Mouse (Mus musculus): ENCODE data around the gene Rita1.

The Rita1 gene

GRCm38 (mm10) chr5:120635633-120636032, 23.2 kb upstream of the Rita1 start:
- ChIA-PET POLR2A (interaction anchor here in 2 of 4 experiments (0.8 to 2.5 kb wide), 5 partner anchors 10 to 125 kb away, joined by 3 to 10 read pairs (median 3); no protein-coding TSS in a partner anchor), CTCF (interaction anchor here (0.6 to 9.3 kb wide), 10 partner anchors 12 to 222 kb away, joined by 3 to 93 read pairs (median 4); partner anchors contain the start of gene Rasal1 (in 1 of the 4))

- ChIA-PET POLR2A (interaction anchor here in 3 of 4 experiments (0.6 to 2.5 kb wide), 5 partner anchors 9 to 98 kb away, joined by 3 to 10 read pairs (median 3); partner anchors contain the start of genes Ddx54 (in 1 of the 3) and Rita1 (in 1 of the 3)), CTCF (interaction anchor here (0.5 to 9.3 kb wide), 11 partner anchors 9 to 160 kb away, joined by 3 to 93 read pairs (median 5); partner anchors contain the start of gene Oas1e (in 1 of the 4))
Observed at GRCm38 (mm10) chr5:120634860-120635259, 22.5 kb upstream of the Rita1 start.

GRCm38 (mm10) chr5:120634131-120634530, 21.7 kb upstream of the Rita1 start, which contains the start of gene Cfap73:
Gene Cfap73 (minus strand): TSS chr5:120634235.
- ChIA-PET POLR2A (interaction anchor here in 3 of 4 experiments (0.7 to 2.5 kb wide), 6 partner anchors 8 to 37 kb away, joined by 3 to 10 read pairs (median 4); partner anchors contain the start of genes Ddx54 (in 1 of the 3) and Rita1 (in 1 of the 3)), CTCF (interaction anchor here in 3 of 4 experiments (0.5 to 9.3 kb wide), 11 partner anchors 9 to 161 kb away, joined by 3 to 93 read pairs (median 5); partner anchors contain the start of genes Oas1e (in 1 of the 3) and Tpcn1 (in 1 of the 3))

- POLR2A ChIA-PET, result interaction anchor here in 2 of 4 experiments (0.7 to 3.0 kb wide), 22 partner anchors 10 to 136 kb away, joined by 3 to 24 read pairs (median 4); no protein-coding TSS in a partner anchor
- CTCF ChIA-PET, result interaction anchor here (0.6 to 9.3 kb wide), 32 partner anchors 10 to 1072 kb away, joined by 3 to 93 read pairs (median 4); partner anchors contain the start of gene Rasal1 (in 1 of the 4)
Observed at GRCm38 (mm10) chr5:120631892-120632291, 19.5 kb upstream of the Rita1 start.

GRCm38 (mm10) chr5:120631128-120631527, 18.7 kb upstream of the Rita1 start:
- CTCF ChIA-PET, result interaction anchor here (0.6 to 9.3 kb wide), 19 partner anchors 9 to 191 kb away, joined by 3 to 93 read pairs (median 4); partner anchors contain the start of gene Rasal1 (in 1 of the 4)
- POLR2A ChIA-PET, result interaction anchor here in 2 of 4 experiments (0.9 to 3.0 kb wide), 17 partner anchors 10 to 137 kb away, joined by 3 to 24 read pairs (median 4); no protein-coding TSS in a partner anchor

GRCm38 (mm10) chr5:120628624-120629023, 16.2 kb upstream of the Rita1 start:
- POLR2A ChIA-PET, result interaction anchor here in 1 of 4 experiments (1.3 to 2.7 kb wide), 2 partner anchors 12 to 15 kb away, joined by 3 to 16 read pairs; no protein-coding TSS in a partner anchor
- CTCF ChIA-PET, result interaction anchor here in 2 of 4 experiments (0.7 to 9.3 kb wide), 4 partner anchors 8 to 86 kb away, joined by 3 to 93 read pairs (median 31); no protein-coding TSS in a partner anchor

GRCm38 (mm10) chr5:120627515-120628300, 15.3 kb upstream of the Rita1 start:
- ChIA-PET CTCF (interaction anchor here in 3 of 4 experiments (0.7 to 9.3 kb wide), 8 partner anchors 9 to 135 kb away, joined by 3 to 55 read pairs (median 6); partner anchors contain the start of gene Rasal1 (in 2 of the 3)), POLR2A (interaction anchor here in 3 of 4 experiments (0.5 to 2.7 kb wide), 16 partner anchors 9 to 154 kb away, joined by 3 to 16 read pairs (median 4); partner anchors contain the start of genes Rasal1 (in 1 of the 3) and Tpcn1 (in 1 of the 3))

GRCm38 (mm10) chr5:120626399-120626798, 14.0 kb upstream of the Rita1 start:
- ChIA-PET POLR2A (interaction anchor here (0.6 to 2.7 kb wide), 39 partner anchors 7 to 366 kb away, joined by 3 to 16 read pairs (median 3); partner anchors contain the start of genes Tpcn1 (in 2 of the 4), Iqcd (in 1 of the 4), Oas1c (in 1 of the 4) and Plbd2 (in 1 of the 4)), CTCF (interaction anchor here (0.5 to 9.3 kb wide), 39 partner anchors 7 to 1817 kb away, joined by 3 to 55 read pairs (median 4); partner anchors contain the start of gene Rasal1 (in 2 of the 4))

- POLR2A ChIA-PET, result interaction anchor here in 1 of 4 experiments (0.8 to 1.2 kb wide), 5 partner anchors 9 to 111 kb away, joined by 3 to 6 read pairs (median 3); no protein-coding TSS in a partner anchor
Observed at GRCm38 (mm10) chr5:120624427-120624826, 12.0 kb upstream of the Rita1 start.

GRCm38 (mm10) chr5:120622198-120622851, 9.9 kb upstream of the Rita1 start:
- POLR2A ChIA-PET, result interaction anchor here in 3 of 4 experiments (0.7 to 4.8 kb wide), 18 partner anchors 9 to 321 kb away, joined by 3 to 32 read pairs (median 4); partner anchors contain the start of gene Rasal1 (in 1 of the 3)
- CTCF ChIA-PET, result interaction anchor here (0.5 to 8.6 kb wide), 24 partner anchors 9 to 194 kb away, joined by 3 to 214 read pairs (median 8); partner anchors contain the start of genes Rasal1 (in 3 of the 4) and Cfap73 (in 2 of the 4)

More at GRCm38 (mm10) chr5:120624427-120624826, 12.0 kb upstream of the Rita1 start:
- CTCF ChIA-PET, result interaction anchor here in 2 of 4 experiments (1.0 to 2.3 kb wide), 3 partner anchors 9 to 25 kb away, joined by 3 to 12 read pairs (median 3); no protein-coding TSS in a partner anchor

GRCm38 (mm10) chr5:120621846-120622197, 9.4 kb upstream of the Rita1 start:
- CTCF ChIA-PET, result interaction anchor here (0.5 to 8.6 kb wide), 39 partner anchors 8 to 285 kb away, joined by 3 to 214 read pairs (median 7); partner anchors contain the start of genes Rasal1 (in 3 of the 4), Cfap73 (in 2 of the 4), Oas1a (in 1 of the 4) and Oas1e (in 1 of the 4)

GRCm38 (mm10) chr5:120621078-120621765, 8.8 kb upstream of the Rita1 start:
- ChIA-PET CTCF (interaction anchor here (0.5 to 8.6 kb wide), 79 partner anchors 8 to 286 kb away, joined by 3 to 214 read pairs (median 6); partner anchors contain the start of genes Rasal1 (in 3 of the 4), Cfap73 (in 2 of the 4), Oas1a (in 2 of the 4) and Oas1c (in 2 of the 4)), POLR2A (interaction anchor here (0.5 to 4.8 kb wide), 40 partner anchors 8 to 160 kb away, joined by 3 to 32 read pairs (median 5); partner anchors contain the start of genes Oas2 (in 2 of the 4) and Rasal1 (in 1 of the 4))

More at GRCm38 (mm10) chr5:120621846-120622197, 9.4 kb upstream of the Rita1 start:
- POLR2A ChIA-PET, result interaction anchor here in 3 of 4 experiments (0.7 to 4.8 kb wide), 24 partner anchors 8 to 321 kb away, joined by 3 to 32 read pairs (median 4); partner anchors contain the start of genes Oas2 (in 1 of the 3) and Rasal1 (in 1 of the 3)

- ChIA-PET CTCF (interaction anchor here (0.5 to 8.6 kb wide), 110 partner anchors 9 to 1484 kb away, joined by 3 to 214 read pairs (median 5); partner anchors contain the start of genes Rasal1 (in 3 of the 4), Cfap73 (in 2 of the 4), Oas1c (in 2 of the 4) and Oas2 (in 2 of the 4)), POLR2A (interaction anchor here (0.5 to 4.8 kb wide), 39 partner anchors 10 to 980 kb away, joined by 3 to 32 read pairs (median 5); partner anchors contain the start of genes Oas2 (in 2 of the 4) and Rasal1 (in 1 of the 4))
Observed at GRCm38 (mm10) chr5:120620375-120621077, 8.1 kb upstream of the Rita1 start.

GRCm38 (mm10) chr5:120619201-120619600, 6.8 kb upstream of the Rita1 start:
- ChIA-PET POLR2A (interaction anchor here in 3 of 4 experiments (0.5 to 4.8 kb wide), 33 partner anchors 8 to 177 kb away, joined by 3 to 32 read pairs (median 4); partner anchors contain the start of genes Rasal1 (in 2 of the 3), Slc8b1 (in 2 of the 3) and Oas2 (in 1 of the 3)), CTCF (interaction anchor here (0.6 to 8.6 kb wide), 82 partner anchors 9 to 556 kb away, joined by 3 to 214 read pairs (median 5); partner anchors contain the start of genes Rasal1 (in 3 of the 4), Cfap73 (in 2 of the 4), Iqcd (in 2 of the 4) and Oas2 (in 2 of the 4))

GRCm38 (mm10) chr5:120618778-120619177, 6.4 kb upstream of the Rita1 start:
- POLR2A ChIA-PET, result interaction anchor here in 3 of 4 experiments (0.6 to 4.8 kb wide), 31 partner anchors 8 to 164 kb away, joined by 3 to 32 read pairs (median 4); partner anchors contain the start of genes Slc8b1 (in 2 of the 3), Oas2 (in 1 of the 3) and Rasal1 (in 1 of the 3)
- CTCF ChIA-PET, result interaction anchor here (0.5 to 8.6 kb wide), 81 partner anchors 9 to 556 kb away, joined by 3 to 214 read pairs (median 4); partner anchors contain the start of genes Rasal1 (in 3 of the 4), Cfap73 (in 2 of the 4), Iqcd (in 2 of the 4) and Oas2 (in 1 of the 4)
